Mouse (Mus musculus) megakaryocyte-erythroid progenitor cell, adult 5 weeks (primary cell): ENCODE results near the gene Elmsan1. TPM values are rescaled to one million over a fixed set of nuclear protein-coding genes. Genes with fewer than 3 reads are reported as not detected.

Experiments used
- polyA plus RNA-seq: library from polyadenylated mRNA; stranded (reverse); fragments of >175 nt; gene quantifications from 2 replicates; pipeline ENCODE4 v1.2.3, GENCODE M21; 2012

Gene Elmsan1
- 73.5 and 102 TPM in 2 replicates for polyA plus RNA-seq

DNA sequence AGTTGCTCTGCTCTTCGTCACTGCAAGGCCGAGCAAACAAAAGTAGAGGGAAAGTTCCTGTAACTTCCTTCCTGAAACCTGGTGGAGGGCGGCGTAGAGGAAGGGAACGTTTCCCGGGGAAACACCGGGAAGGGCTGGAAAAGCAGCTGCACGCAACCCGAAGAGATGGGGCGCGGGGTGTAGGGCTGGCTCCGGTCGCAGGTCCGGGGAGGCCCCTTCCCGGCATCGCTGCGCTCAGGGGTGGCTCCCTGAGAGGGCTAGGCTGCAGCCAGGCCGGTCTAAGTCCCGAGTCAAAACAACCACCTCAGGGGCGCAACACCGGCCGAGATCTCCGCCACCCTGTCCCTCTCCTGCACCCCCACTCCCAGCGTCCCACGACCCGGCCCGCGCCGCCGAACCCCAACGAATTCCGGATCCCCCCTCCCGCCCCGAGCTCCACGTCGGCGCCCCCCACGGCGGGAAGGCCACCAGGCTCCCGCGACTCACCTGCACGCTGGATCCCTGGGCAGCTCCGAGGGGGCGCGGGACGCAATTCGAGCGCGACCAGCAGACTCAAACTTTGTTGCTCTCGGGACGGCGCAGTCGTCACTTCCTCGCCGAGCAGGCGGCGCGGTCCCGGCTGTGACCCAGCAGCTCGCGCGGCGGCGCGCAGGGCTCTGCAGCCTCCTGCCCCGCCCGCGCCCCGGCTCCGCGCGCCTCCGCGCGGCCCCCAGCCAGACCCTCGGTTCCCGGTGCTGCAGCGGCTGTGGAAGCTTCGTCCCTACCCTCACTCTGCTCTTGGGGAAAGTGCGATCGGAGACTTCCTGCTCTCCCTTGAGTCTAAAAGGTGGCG, at the start of gene Elmsan1:
Elmsan1 (minus strand) TSS at position 593 of the 832 bp plus-strand sequence.

GRCm38 (mm10) chr12:84147954-84148621, 70.6 kb downstream of the Elmsan1 start, which contains the start of gene Pnma1:
Pnma1 (minus strand) TSS chr12:84148489.

GRCm38 (mm10) chr12:84114153-84114994, 104.3 kb downstream of the Elmsan1 start, which contains the start of gene Dnal1:
Dnal1 (plus strand) TSS chr12:84114366.

DNA sequence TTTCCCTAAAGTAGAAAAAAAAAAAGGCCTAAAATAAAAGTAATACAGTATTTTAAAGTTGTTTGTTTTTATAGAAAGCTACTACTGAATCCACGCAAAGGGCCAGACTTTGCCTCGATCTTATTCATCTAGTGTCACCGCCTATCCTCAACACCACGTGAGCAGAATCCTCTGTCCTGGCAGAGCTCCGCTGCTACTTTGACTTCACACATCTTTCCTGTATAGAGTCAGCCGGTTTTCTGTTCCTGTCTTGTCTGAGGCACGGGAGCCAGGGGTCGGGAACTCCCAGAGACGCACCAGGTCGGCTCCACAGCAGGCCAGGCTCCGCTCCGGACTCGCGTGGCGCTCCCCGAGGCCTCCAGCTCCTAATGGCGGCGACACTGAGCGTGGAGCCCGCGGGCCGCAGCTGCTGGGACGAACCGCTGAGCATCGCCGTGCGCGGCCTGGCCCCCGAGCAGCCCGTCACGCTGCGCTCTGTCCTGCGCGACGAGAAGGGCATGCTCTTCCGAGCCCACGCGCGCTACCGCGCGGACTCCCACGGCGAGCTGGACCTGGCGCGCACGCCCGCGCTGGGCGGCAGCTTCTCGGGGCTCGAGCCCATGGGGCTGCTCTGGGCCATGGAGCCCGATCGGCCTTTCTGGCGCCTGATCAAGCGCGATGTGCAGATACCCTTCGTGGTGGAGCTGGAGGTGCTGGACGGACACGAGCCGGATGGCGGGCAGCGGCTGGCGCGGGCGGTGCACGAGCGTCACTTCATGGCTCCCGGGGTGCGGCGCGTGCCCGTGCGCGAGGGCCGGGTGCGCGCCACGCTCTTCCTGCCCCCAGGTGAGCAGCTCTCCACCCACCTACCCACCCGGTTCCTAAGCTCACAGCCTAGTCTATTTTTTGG, 117.8 kb downstream of the Elmsan1 start, which contains the start of gene Acot6:
Acot6 (plus strand) TSS at position 51 of the 889 bp plus-strand sequence.

Other genes with a start within 250 kb of the Elmsan1 start
- gene Heatr4, start 234.0 kb downstream of the Elmsan1 start, polyA plus RNA-seq = 0.03 TPM in 1 of 2 replicates, not detected in the other
- gene Acot2, start 231.0 kb downstream of the Elmsan1 start, polyA plus RNA-seq = 10.3 and 10.9 TPM in 2 replicates
- gene Acot1, start 209.4 kb downstream of the Elmsan1 start, polyA plus RNA-seq = 6.9 and 7.1 TPM in 2 replicates
- 0.05 and 0.10 TPM in 2 replicates for gene Acot4, start 180.5 kb downstream of the Elmsan1 start, polyA plus RNA-seq
- not detected in 2 replicates for gene Gm49366, start 179.9 kb downstream of the Elmsan1 start, polyA plus RNA-seq
- gene Acot3, start 166.7 kb downstream of the Elmsan1 start, polyA plus RNA-seq = not detected in 2 replicates
- not detected in 2 replicates for gene Acot5, start 149.6 kb downstream of the Elmsan1 start, polyA plus RNA-seq
- 0.34 and 0.37 TPM in 2 replicates for gene Acot6, start 118.2 kb downstream of the Elmsan1 start, polyA plus RNA-seq
- 0.03 and 0.10 TPM in 2 replicates for gene Dnal1, start 104.5 kb downstream of the Elmsan1 start, polyA plus RNA-seq
- 0.11 and 0.38 TPM in 2 replicates for gene Pnma1, start 70.4 kb downstream of the Elmsan1 start, polyA plus RNA-seq
- gene Ptgr2, start 66.4 kb upstream of the Elmsan1 start, polyA plus RNA-seq = 2.2 and 4.7 TPM in 2 replicates
- gene Zfp410, start 98.0 kb upstream of the Elmsan1 start, polyA plus RNA-seq = 1.6 and 3.0 TPM in 2 replicates
- 9.3 and 10.3 TPM in 2 replicates for gene Coq6, start 142.8 kb upstream of the Elmsan1 start, polyA plus RNA-seq
- gene Fam161b, start 143.0 kb upstream of the Elmsan1 start, polyA plus RNA-seq = 0.27 and 0.35 TPM in 2 replicates
- 3.1 and 3.5 TPM in 2 replicates for gene Entpd5, start 190.1 kb upstream of the Elmsan1 start, polyA plus RNA-seq
- 1.1 and 1.7 TPM in 2 replicates for gene Bbof1, start 190.2 kb upstream of the Elmsan1 start, polyA plus RNA-seq
- 31.4 and 37.9 TPM in 2 replicates for gene Rnf113a2, start 198.3 kb upstream of the Elmsan1 start, polyA plus RNA-seq
- 1.2 and 1.5 TPM in 2 replicates for gene Aldh6a1, start 232.1 kb upstream of the Elmsan1 start, polyA plus RNA-seq
- gene Lin52, start 232.5 kb upstream of the Elmsan1 start, polyA plus RNA-seq = 0.70 and 0.90 TPM in 2 replicates